ENCODE assay signal across 30 mouse cellular contexts in the genomic region with DNA sequence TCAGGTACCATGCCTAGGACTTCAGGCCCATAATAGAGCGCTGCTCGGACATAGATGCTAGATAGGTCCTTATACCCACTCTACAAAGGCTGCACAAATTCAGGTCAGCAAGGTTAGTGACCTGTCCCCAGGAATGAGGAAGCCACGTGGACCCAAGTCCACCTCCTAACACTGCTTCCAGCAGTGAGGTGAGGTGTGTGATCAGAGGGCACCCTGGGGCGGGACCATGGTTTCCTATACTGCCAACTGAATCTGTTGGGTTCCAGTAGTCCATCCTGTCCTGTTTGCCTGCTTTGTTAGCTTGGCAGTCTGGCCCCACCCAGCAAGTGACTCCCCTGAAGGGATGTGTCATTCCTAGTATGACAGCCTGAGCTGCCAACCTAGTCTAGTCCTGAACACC. TPM values are rescaled to one million over a fixed set of nuclear protein-coding genes. Genes with fewer than 3 reads are reported as not detected.
DNase-seq lines count a peak whose midpoint lies in the region; ATAC-seq and TF ChIP-seq lines count a peak whose summit lies in the region.
"Had no signal": no experiment of that assay in that cellular context is flagged by ENCODE, and none has a peak within 500 bp of the region (broad histone marks: within the 10 kb centered on the region; RNA-seq: fewer than 3 reads in every experiment).

No protein-coding gene starts in this region.

- peaks cover 27% of the 10 kb centered on the region for H3K4me1 ChIP-seq in intestine, embryonic 16.5 days (ENCODE audit: control insufficient read depth, insufficient read depth, low read length)
- peaks cover 24% of the 10 kb centered on the region for H3K4me1 ChIP-seq in intestine, embryonic 15.5 days (replicated peaks)
- 0 out of 2 replicates have a peak, but pooled peaks cover 8% of the 10 kb centered on the region for H3K4me1 ChIP-seq in intestine, postnatal 0 days (replicated peaks; ENCODE audit: control insufficient read depth, insufficient read depth, low read length)
- H3K4me1 ChIP-seq in liver, embryonic 16.5 days (ENCODE audit: control insufficient read depth, low read depth, low read length) = peaks cover 22% of the 10 kb centered on the region
- H3K4me1 ChIP-seq in forebrain, embryonic 10.5 days = peaks cover 29% of the 10 kb centered on the region

- ATAC-seq in intestine, embryonic 16.5 days = no peak
- ATAC-seq in intestine, embryonic 15.5 days = no peak
- peak; percentile 37 for ATAC-seq in intestine, postnatal 0 days
- peak; percentile 44 for ATAC-seq in liver, embryonic 16.5 days (ENCODE audit: low read depth)
- ATAC-seq: CD4-positive, CD25-positive, alpha-beta regulatory T cell, adult 4 months; inflammation-experienced regulatory T-cells, adult 6 months; midbrain, embryonic 16.5 days had no signal

- peak; percentile 46 to 63 for DNase-seq in kidney, postnatal 36 days
- DNase-seq in kidney, postnatal 10 days = no peak
- no peak for DNase-seq in spleen, adult 18-20 months
- DNase-seq in forebrain, embryonic 10.5 days (ENCODE audit: extremely low spot score, low spot score) = no peak
- DNase-seq: cerebellum, adult 2 months; cerebellum, postnatal 25 days; heart, postnatal 4 days; layer of hippocampus, postnatal 36 days; lung, embryonic 14.5 days; lung, postnatal 4 days; right cerebral cortex, adult 18-20 months; right cerebral cortex, postnatal 4 days; thymus, adult 2 months; thymus, postnatal 4 days had no signal

- H3K9ac ChIP-seq in intestine, embryonic 16.5 days (ENCODE audit: low read depth, low read length) = no peak overlapping the region
- no peak overlapping the region for H3K9ac ChIP-seq in intestine, embryonic 15.5 days
- 0 out of 2 replicates have a peak overlapping the region, but pooled peaks have one; percentile 31 for H3K9ac ChIP-seq in intestine, postnatal 0 days (ENCODE audit: low read depth, low read length)
- H3K9ac ChIP-seq in liver, embryonic 16.5 days (ENCODE audit: low read depth, low read length) = no peak overlapping the region
- H3K9ac ChIP-seq: embryonic facial prominence, embryonic 12.5 days; forebrain, embryonic 12.5 days; hindbrain, embryonic 14.5 days; limb, embryonic 12.5 days; lung, embryonic 14.5 days; neural tube, embryonic 15.5 days had no signal

- TF ChIP-seq CTCF in intestine, postnatal 0 days (IDR thresholded peaks at IDR 0.05; ENCODE audit: low read depth) = no peak

- H3K4me3 ChIP-seq in intestine, embryonic 16.5 days (ENCODE audit: low read length) = no peak overlapping the region
- H3K4me3 ChIP-seq in intestine, embryonic 15.5 days (replicated peaks) = no peak overlapping the region
- H3K4me3 ChIP-seq in intestine, postnatal 0 days (ENCODE audit: low read depth, low read length) = no peak overlapping the region
- H3K4me3 ChIP-seq in liver, embryonic 16.5 days (ENCODE audit: low read depth, low read length) = no peak overlapping the region
- no peak overlapping the region for H3K4me3 ChIP-seq in forebrain, embryonic 10.5 days
- H3K4me3 ChIP-seq: embryonic facial prominence, embryonic 12.5 days; forebrain, embryonic 12.5 days; heart, embryonic 10.5 days; limb, embryonic 12.5 days; midbrain, embryonic 10.5 days; neural tube, embryonic 15.5 days had no signal

- H3K9me3 ChIP-seq in intestine, embryonic 16.5 days (ENCODE audit: control insufficient read depth, low read length) = no peaks in the 10 kb centered on the region
- no peaks in the 10 kb centered on the region for H3K9me3 ChIP-seq in intestine, embryonic 15.5 days
- no peaks in the 10 kb centered on the region for H3K9me3 ChIP-seq in intestine, postnatal 0 days (ENCODE audit: control insufficient read depth)
- H3K9me3 ChIP-seq in liver, embryonic 16.5 days (replicated peaks; ENCODE audit: control insufficient read depth, low read length) = no peaks in the 10 kb centered on the region
- H3K9me3 ChIP-seq in forebrain, embryonic 10.5 days = no peaks in the 10 kb centered on the region
- H3K9me3 ChIP-seq: embryonic facial prominence, embryonic 12.5 days; forebrain, embryonic 12.5 days; heart, embryonic 10.5 days; limb, embryonic 12.5 days; midbrain, embryonic 10.5 days; neural tube, embryonic 15.5 days had no signal

- 0 out of 2 replicates have a peak, but pooled peaks cover 5% of the 10 kb centered on the region for H3K36me3 ChIP-seq in intestine, embryonic 16.5 days (ENCODE audit: control insufficient read depth, insufficient read depth, low read length)
- peaks cover 3% of the 10 kb centered on the region; the same call in 1 of the 2 replicates for H3K36me3 ChIP-seq in intestine, embryonic 15.5 days
- peaks cover 11% of the 10 kb centered on the region; the same call in 1 of the 2 replicates for H3K36me3 ChIP-seq in intestine, postnatal 0 days (ENCODE audit: control insufficient read depth, insufficient read depth)
- no peaks in the 10 kb centered on the region; the same call in 1 of the 2 replicates for H3K36me3 ChIP-seq in liver, embryonic 16.5 days (ENCODE audit: control insufficient read depth, insufficient read depth)
- no peaks in the 10 kb centered on the region for H3K36me3 ChIP-seq in forebrain, embryonic 10.5 days (replicated peaks)
- H3K36me3 ChIP-seq: embryonic facial prominence, embryonic 12.5 days; forebrain, embryonic 12.5 days; midbrain, embryonic 10.5 days; neural tube, embryonic 15.5 days had no signal

- WGBS in intestine, embryonic 16.5 days = 85% methylated on average over 4 of the region's 4 CpGs
- WGBS in intestine, embryonic 15.5 days = 88% methylated on average over 4 of the region's 4 CpGs
- 66% methylated on average over 4 of the region's 4 CpGs for WGBS in intestine, postnatal 0 days
- WGBS in liver, embryonic 16.5 days (ENCODE audit: insufficient replicate concordance) = 65% methylated on average over 4 of the region's 4 CpGs
- WGBS in forebrain, embryonic 10.5 days = 88% methylated on average over 4 of the region's 4 CpGs

- 0 out of 2 replicates have a peak overlapping the region, but pooled peaks have one; percentile 18 for H3K4me2 ChIP-seq in intestine, embryonic 16.5 days (ENCODE audit: low read depth, low read length)
- no peak overlapping the region for H3K4me2 ChIP-seq in intestine, embryonic 15.5 days (replicated peaks)
- no peak overlapping the region for H3K4me2 ChIP-seq in intestine, postnatal 0 days (replicated peaks; ENCODE audit: low read depth)
- H3K4me2 ChIP-seq in liver, embryonic 16.5 days (ENCODE audit: low read depth, low read length) = peak overlapping the region; percentile 22
- H3K4me2 ChIP-seq: embryonic facial prominence, embryonic 12.5 days; forebrain, embryonic 12.5 days; hindbrain, embryonic 14.5 days; limb, embryonic 12.5 days; lung, embryonic 14.5 days; neural tube, embryonic 15.5 days had no signal

- H3K27ac ChIP-seq in intestine, embryonic 16.5 days (ENCODE audit: low read length) = peak overlapping the region; percentile 21
- H3K27ac ChIP-seq in intestine, embryonic 15.5 days = no peak overlapping the region
- H3K27ac ChIP-seq in intestine, postnatal 0 days (ENCODE audit: low read depth, low read length) = peak overlapping the region; percentile 75
- H3K27ac ChIP-seq in liver, embryonic 16.5 days (ENCODE audit: low read length) = peak overlapping the region; percentile 75
- no peak overlapping the region for H3K27ac ChIP-seq in forebrain, embryonic 10.5 days
- H3K27ac ChIP-seq: embryonic facial prominence, embryonic 12.5 days; forebrain, embryonic 12.5 days; heart, embryonic 10.5 days; hindbrain, embryonic 14.5 days; limb, embryonic 12.5 days; midbrain, embryonic 10.5 days; neural tube, embryonic 15.5 days had no signal

- H3K27me3 ChIP-seq in intestine, embryonic 16.5 days (replicated peaks; ENCODE audit: control insufficient read depth, insufficient read depth, low read length) = no peaks in the 10 kb centered on the region
- no peaks in the 10 kb centered on the region for H3K27me3 ChIP-seq in intestine, embryonic 15.5 days (replicated peaks)
- no peaks in the 10 kb centered on the region for H3K27me3 ChIP-seq in intestine, postnatal 0 days (replicated peaks; ENCODE audit: control insufficient read depth, insufficient read depth, low read length)
- H3K27me3 ChIP-seq in liver, embryonic 16.5 days (ENCODE audit: control insufficient read depth, insufficient read depth, low read depth, low read length) = peaks cover 14% of the 10 kb centered on the region
- peaks cover 41% of the 10 kb centered on the region for H3K27me3 ChIP-seq in forebrain, embryonic 10.5 days (ENCODE audit: poor library complexity, severe bottlenecking)
- H3K27me3 ChIP-seq: embryonic facial prominence, embryonic 12.5 days had no signal

RNA-seq across cellular contexts. Expression of a gene that starts 4.3 kb away (rescaled TPM):
- polyA plus RNA-seq in intestine, embryonic 16.5 days (2015; fragmentation: Nextera tagmentation; extraction: Ambion mirVana) = 113 and 116 TPM in 2 replicates
- polyA plus RNA-seq in intestine, embryonic 15.5 days (2015; fragmentation: Nextera tagmentation; extraction: Ambion mirVana) = 79.9 and 90.3 TPM in 2 replicates
- 124 and 128 TPM in 2 replicates for polyA plus RNA-seq in intestine, postnatal 0 days (2015; fragmentation: Nextera tagmentation; extraction: Ambion mirVana)
- 58.3 and 65.7 TPM in 2 replicates for polyA plus RNA-seq in liver, embryonic 16.5 days (2015; fragmentation: Nextera tagmentation; extraction: Ambion mirVana)
- polyA plus RNA-seq in forebrain, embryonic 10.5 days (2016; fragmentation: Nextera tagmentation; extraction: Ambion mirVana) = 10.1 and 10.2 TPM in 2 replicates

RNA-seq across cellular contexts. Expression of a gene that starts 13.5 kb away (rescaled TPM):
- polyA plus RNA-seq in intestine, embryonic 16.5 days (2015; fragmentation: Nextera tagmentation; extraction: Ambion mirVana) = not detected in 2 replicates
- polyA plus RNA-seq in intestine, embryonic 15.5 days (2015; fragmentation: Nextera tagmentation; extraction: Ambion mirVana) = not detected in 2 replicates
- polyA plus RNA-seq in intestine, postnatal 0 days (2015; fragmentation: Nextera tagmentation; extraction: Ambion mirVana) = not detected in 2 replicates
- not detected in 2 replicates for polyA plus RNA-seq in liver, embryonic 16.5 days (2015; fragmentation: Nextera tagmentation; extraction: Ambion mirVana)
- not detected in 2 replicates for polyA plus RNA-seq in forebrain, embryonic 10.5 days (2016; fragmentation: Nextera tagmentation; extraction: Ambion mirVana)
- polyA plus RNA-seq: CD4-positive, CD25-positive, alpha-beta regulatory T cell, adult 4 months; cerebellum, adult 2 months; embryonic facial prominence, embryonic 12.5 days; forebrain, embryonic 12.5 days; heart, embryonic 10.5 days; heart, embryonic 16.5 days; hindbrain, embryonic 14.5 days; inflammation-experienced regulatory T-cells, adult 6 months; lung, embryonic 14.5 days; midbrain, embryonic 10.5 days; midbrain, embryonic 16.5 days; neural tube, embryonic 15.5 days; stomach, embryonic 16.5 days; thymus, adult 2 months had no signal

RNA-seq across cellular contexts. Expression of a gene that starts 20.2 kb away (rescaled TPM):
- polyA plus RNA-seq in intestine, embryonic 16.5 days (2015; fragmentation: Nextera tagmentation; extraction: Ambion mirVana) = 110 and 118 TPM in 2 replicates
- 113 and 124 TPM in 2 replicates for polyA plus RNA-seq in intestine, embryonic 15.5 days (2015; fragmentation: Nextera tagmentation; extraction: Ambion mirVana)
- 54.4 and 65.2 TPM in 2 replicates for polyA plus RNA-seq in intestine, postnatal 0 days (2015; fragmentation: Nextera tagmentation; extraction: Ambion mirVana)
- polyA plus RNA-seq in liver, embryonic 16.5 days (2015; fragmentation: Nextera tagmentation; extraction: Ambion mirVana) = 50.9 and 54.3 TPM in 2 replicates
- 89.9 and 96.4 TPM in 2 replicates for polyA plus RNA-seq in forebrain, embryonic 10.5 days (2016; fragmentation: Nextera tagmentation; extraction: Ambion mirVana)
- polyA plus RNA-seq: CD4-positive, CD25-positive, alpha-beta regulatory T cell, adult 4 months had no signal

RNA-seq across cellular contexts. Expression of a gene that starts 28.3 kb away (rescaled TPM):
- 24.8 and 27.0 TPM in 2 replicates for polyA plus RNA-seq in intestine, embryonic 16.5 days (2015; fragmentation: Nextera tagmentation; extraction: Ambion mirVana)
- 31.1 and 32.6 TPM in 2 replicates for polyA plus RNA-seq in intestine, embryonic 15.5 days (2015; fragmentation: Nextera tagmentation; extraction: Ambion mirVana)
- polyA plus RNA-seq in intestine, postnatal 0 days (2015; fragmentation: Nextera tagmentation; extraction: Ambion mirVana) = 6.8 and 6.9 TPM in 2 replicates
- polyA plus RNA-seq in liver, embryonic 16.5 days (2015; fragmentation: Nextera tagmentation; extraction: Ambion mirVana) = 0.61 and 1.3 TPM in 2 replicates
- polyA plus RNA-seq in forebrain, embryonic 10.5 days (2016; fragmentation: Nextera tagmentation; extraction: Ambion mirVana) = 44.1 and 49.4 TPM in 2 replicates

Comparison
In these comparisons a context has a peak if more than half of its experiments do, and no peak if none do; other contexts are left out.
1. ATAC-seq: peak in intestine, postnatal 0 days (single experiment) and liver, embryonic 16.5 days (single experiment); none in intestine, embryonic 16.5 days (single experiment) and intestine, embryonic 15.5 days (single experiment).
2. H3K27ac ChIP-seq: peak in intestine, embryonic 16.5 days (single experiment), intestine, postnatal 0 days (single experiment) and liver, embryonic 16.5 days (single experiment); none in intestine, embryonic 15.5 days (single experiment) and forebrain, embryonic 10.5 days (single experiment).
3. H3K4me2 ChIP-seq: peak in intestine, embryonic 16.5 days (single experiment) and liver, embryonic 16.5 days (single experiment); none in intestine, embryonic 15.5 days (single experiment) and intestine, postnatal 0 days (single experiment).
4. DNase-seq: peak in kidney, postnatal 36 days (2 of 2); none in kidney, postnatal 10 days (single experiment), spleen, adult 18-20 months (0 of 2) and forebrain, embryonic 10.5 days (single experiment).